Mouse (Mus musculus) kidney, adult 8-10 months (tissue): ENCODE data around the gene Fam71e1.

Experiments used
- DNase-seq, 2 experiments: peaks; one replicate each; pipeline ENCODE4 v3.0.0; 2022

Fam71e1 gene

DNA sequence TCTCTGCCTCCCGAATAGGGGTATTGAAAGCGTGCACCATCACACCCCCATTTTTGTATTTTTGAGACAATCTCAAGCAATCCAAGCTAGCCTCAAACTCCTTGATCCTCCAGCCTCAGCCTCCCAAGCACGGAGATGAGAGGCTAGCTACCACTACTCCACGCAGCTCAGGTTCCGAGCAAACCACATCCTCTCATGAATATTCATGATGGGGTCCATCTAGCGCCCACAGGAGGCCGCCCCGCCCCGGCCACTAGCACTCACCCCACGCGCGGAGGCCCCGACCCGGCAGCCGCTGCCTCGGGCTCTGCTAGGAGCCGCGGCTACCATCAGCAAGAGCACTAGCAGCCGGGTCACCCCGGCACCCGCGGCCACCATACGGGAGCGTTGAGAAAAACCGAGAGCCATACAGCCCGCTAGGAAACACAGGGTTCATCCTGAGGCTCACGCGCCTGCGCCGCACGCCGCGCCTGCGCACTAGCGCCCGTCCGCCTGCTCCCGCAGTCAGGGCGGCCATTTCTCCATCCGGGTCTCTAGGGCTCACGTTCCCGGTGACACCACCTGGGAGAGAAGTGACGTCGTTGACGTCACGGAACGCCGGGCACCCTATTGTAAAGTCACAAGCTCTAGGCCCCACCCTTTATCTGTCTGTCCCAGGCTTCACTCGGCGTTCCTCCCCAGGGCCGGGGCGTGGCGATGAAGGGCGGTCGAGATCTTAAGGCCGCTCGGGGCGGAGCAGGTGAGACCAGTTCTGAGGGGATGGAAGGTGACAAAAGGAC lies at the start of gene Fam71e1, which contains the start of gene Emc10:
Gene Fam71e1, plus strand, starts transcription at position 590 of the 779 bp plus-strand sequence.
Gene Emc10, minus strand, starts transcription at position 538 of the 779 bp plus-strand sequence.
- peak; percentile 98 for DNase-seq

DNA sequence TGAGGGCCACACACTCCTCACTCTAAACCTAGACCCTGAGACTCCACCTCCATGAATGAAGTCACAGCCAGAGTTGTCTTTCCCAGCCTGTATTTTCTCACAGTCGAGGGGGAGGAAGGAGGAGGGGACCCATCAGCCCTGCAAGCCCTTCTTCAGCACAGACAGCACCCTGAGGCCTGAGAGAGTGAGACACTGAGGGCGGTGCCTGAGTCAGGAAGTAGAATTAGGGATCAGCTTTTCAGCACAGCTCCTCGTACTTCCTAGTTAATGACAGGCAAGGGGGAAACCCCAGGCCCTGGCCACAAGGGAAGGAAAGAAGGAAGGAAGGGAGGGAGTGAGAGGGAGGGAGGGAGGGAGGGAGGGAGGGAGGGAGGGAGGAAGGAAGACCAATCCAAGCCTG lies 43.1 kb upstream of the Fam71e1 start:
- DNase-seq = no peak

DNA sequence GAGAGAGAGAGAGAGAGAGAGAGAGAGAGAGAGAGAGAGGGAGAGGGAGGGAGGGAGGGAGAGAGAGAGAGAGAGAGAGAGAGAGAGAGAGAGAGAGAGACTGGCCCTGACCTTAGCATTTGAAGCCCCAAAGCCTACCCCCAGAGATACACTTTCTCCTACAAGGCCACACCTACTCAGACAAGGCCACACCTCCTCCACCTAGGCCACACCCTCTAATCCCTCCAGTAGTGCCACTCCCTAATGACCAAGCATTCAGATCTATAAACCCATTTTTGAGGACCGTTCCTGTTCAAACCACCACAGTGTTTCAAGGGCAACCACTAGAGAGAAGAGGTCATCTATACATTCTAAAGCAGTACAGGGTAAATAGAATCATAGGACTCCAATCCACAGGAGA lies 40.1 kb upstream of the Fam71e1 start:
- DNase-seq = no peak

DNA sequence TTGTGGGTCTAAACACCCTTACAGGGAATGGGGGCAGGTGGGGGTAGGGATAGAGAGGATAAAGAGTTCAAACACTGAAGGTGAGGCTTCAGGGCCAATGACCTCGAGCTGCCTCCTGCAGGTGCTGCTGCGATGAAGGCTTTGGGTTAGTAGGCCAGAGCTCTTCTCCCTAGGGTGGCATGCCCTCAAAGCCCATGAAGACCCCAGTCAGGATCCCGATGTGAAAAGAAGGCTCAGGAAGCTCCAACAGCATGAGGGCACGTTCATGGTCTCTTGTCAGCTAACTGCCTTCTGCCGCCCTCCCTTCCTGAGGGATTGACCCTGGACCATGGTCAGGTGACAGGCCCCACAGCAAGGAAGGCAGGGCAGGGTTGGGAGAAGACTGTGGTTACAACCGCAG lies 36.3 kb upstream of the Fam71e1 start:
- DNase-seq = no peak

DNA sequence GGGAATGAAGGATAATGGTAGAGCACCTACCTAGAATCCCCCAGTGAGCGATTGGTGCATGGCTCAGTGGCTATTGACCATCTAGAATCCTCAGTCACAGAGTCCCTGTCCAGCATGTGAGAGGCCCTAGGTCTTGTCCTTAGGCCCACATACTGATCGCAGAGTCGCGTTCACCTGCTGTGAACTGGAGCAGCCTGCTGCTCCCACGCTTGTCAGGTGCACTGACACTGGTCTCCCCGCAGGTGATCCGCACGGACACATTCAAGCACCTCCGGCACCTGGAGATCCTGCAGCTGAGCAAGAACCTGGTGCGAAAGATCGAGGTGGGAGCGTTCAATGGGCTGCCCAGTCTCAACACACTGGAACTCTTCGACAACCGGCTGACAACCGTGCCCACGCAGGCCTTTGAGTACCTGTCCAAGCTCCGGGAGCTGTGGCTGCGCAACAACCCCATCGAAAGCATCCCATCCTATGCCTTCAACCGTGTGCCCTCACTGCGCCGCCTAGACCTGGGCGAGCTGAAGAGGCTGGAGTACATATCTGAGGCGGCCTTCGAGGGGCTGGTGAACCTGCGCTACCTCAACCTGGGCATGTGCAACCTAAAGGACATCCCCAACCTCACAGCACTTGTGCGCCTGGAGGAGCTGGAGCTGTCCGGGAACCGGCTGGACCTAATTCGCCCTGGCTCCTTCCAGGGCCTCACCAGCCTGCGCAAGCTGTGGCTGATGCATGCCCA lies 35.4 kb upstream of the Fam71e1 start:
- no peak for DNase-seq

GRCm38 (mm10) chr7:44461503-44462217 lies 34.7 kb upstream of the Fam71e1 start:
- no peak for DNase-seq

DNA sequence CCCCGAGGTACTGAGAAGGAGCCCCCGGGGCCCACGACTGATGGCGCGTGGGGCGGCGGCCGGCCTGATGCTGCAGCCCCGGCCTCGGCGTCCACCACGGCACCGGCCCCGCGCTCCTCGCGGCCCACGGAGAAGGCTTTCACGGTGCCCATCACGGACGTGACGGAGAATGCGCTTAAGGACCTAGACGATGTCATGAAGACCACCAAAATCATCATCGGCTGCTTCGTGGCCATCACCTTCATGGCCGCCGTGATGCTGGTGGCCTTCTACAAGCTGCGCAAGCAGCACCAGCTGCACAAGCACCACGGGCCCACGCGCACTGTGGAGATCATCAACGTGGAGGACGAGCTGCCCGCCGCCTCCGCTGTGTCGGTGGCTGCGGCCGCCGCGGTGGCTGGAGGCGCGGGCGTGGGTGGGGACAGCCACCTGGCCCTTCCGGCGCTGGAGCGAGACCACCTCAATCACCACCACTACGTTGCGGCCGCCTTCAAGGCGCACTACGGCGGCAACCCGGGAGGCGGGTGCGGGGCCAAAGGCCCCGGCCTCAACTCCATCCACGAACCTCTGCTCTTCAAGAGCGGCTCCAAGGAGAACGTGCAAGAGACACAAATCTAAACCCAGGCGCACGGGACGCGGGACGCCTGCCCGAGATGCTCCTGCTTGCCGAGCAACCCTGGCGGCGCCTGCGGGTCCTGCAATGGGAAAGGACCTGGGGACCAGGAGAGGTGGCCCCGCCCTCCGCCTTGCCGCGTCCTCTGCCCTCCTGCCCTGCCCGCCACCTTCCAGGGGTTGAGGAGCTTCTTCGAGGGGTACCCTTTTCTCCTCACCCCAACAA lies 33.9 kb upstream of the Fam71e1 start:
- peak in 1 of 2 experiments; percentile 42 for DNase-seq

DNA sequence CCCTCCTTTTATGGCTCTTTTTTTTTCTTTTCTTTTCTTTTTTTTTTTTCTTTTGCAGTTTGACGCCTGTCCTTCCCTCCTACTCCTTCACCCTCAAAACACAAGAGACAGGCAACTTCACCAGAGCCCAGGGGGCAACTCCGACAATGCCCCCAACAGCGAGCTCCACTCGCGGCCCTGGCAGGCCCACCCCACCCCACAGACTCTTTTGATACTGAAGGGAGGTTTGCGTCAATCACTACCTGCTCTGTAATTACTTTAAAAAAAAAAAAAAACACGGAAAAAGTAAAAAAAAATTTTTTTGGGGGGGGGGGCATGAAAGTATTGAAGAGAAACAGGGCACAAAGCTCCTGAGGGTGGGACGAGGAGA lies 33.3 kb upstream of the Fam71e1 start:
- DNase-seq = no peak

DNA sequence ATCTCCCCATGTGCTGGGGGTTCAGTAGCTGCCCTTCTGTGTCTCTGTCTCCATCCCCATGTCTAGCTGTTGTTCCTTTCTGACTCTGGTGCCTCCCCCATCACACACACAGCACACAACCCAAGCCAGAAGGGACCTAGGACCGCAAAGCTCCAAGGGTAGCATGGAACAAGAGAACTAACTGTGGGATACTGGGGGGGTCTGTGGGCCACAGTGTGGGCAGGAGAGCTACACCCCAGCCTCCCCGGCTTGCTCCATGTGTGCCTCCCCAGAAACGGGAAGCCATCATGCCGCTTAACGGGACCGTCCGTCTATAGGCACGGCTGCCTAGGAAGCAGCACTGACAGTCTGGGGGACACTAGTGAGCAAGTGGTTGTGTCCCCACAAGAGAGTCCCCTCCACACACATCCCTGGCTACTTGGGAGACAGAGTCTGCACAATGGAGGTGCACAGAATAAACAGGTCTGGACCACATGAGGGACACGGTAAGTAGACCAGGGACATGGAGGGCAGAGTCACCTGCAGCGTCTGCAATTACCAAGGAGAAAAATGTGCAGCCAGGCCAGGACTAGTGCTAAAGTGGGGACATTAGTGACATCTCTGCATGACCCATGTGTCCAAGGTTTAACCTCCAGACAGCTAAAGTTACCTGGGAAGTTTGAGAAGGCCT lies 32.7 kb upstream of the Fam71e1 start:
- DNase-seq = no peak

DNA sequence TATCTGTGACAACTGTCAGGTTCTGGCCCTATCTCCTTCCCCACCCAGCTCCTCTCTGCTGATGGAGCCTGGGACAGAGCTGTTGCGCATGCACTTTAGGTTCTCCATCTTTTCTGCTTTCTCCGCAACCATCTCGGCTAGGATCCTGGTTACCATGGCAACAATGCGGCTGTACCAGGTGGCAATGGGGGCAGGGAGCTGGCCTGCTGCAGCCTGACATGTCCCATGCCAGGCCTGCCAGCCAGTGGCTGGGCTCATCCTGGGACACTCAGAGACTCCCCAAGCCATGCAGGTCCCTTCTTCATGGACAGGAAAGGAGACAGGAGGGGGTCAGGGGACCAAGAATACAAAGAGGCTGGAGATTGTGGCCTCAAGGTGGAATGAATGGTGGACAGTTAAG lies 31.9 kb upstream of the Fam71e1 start:
- no peak for DNase-seq

GRCm38 (mm10) chr7:44465111-44465510 lies 31.3 kb upstream of the Fam71e1 start, which contains the start of gene Aspdh:
Gene Aspdh (plus strand): TSS chr7:44465391.
- DNase-seq = peak; percentile 77 to 83

DNA sequence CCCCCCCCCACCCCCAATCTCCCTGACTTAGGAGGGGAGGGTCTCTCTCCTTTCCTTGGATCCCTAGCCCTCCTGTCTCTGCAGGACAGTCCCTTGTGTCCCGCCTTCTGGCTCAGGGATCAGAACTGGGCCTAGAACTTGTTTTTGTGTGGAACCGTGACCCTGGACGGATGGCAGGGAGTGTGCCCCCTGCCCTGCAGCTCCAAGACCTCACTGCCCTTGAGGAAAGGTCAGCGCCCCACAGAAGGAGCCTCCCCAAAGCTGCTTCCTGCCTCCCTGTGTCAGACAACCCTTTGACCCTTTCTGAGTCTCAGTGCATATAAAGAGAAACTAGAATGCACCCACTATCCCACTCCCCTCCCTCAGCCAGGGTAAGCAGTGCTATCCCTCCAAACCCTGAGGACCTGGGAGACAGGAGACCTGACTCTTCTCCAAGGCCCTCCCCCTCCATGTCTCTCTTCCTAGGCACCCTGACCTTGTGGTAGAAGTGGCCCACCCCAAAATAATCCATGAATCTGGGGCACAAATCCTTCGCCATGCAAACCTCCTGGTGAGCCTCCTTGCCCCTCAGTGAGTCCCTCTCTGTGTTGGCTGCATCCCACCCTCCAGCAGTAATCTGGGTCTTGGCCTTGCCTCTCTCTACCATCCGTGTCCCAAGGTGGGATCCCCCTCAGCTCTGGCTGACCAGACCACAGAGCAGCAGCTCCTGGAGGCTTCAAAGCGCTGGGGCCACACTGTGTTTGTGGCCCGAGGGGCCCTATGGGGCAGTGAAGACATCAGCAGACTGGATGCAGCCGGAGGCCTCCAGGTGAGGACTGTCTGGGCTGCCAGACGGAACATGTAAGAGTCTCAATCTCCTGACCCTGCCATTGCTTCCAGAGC lies 30.1 kb upstream of the Fam71e1 start:
- no peak for DNase-seq

DNA sequence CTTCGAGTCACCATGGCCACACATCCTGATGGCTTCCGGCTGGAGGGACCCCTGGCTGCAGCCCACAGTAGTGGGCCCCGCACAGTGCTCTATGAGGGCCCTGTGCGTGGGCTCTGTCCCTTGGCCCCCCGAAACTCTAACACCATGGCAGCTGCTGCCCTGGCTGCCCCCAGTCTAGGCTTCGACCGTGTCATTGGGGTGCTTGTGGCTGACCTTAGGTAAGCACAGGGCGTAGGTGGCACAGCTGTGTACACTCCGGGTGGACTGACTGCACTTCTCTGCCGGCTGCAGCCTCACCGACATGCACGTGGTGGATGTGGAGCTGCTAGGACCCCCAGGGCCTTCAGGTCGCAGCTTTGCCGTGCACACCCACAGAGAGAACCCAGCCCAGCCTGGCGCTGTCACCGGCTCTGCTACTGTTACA lies 29.5 kb upstream of the Fam71e1 start:
- DNase-seq = no peak

DNA sequence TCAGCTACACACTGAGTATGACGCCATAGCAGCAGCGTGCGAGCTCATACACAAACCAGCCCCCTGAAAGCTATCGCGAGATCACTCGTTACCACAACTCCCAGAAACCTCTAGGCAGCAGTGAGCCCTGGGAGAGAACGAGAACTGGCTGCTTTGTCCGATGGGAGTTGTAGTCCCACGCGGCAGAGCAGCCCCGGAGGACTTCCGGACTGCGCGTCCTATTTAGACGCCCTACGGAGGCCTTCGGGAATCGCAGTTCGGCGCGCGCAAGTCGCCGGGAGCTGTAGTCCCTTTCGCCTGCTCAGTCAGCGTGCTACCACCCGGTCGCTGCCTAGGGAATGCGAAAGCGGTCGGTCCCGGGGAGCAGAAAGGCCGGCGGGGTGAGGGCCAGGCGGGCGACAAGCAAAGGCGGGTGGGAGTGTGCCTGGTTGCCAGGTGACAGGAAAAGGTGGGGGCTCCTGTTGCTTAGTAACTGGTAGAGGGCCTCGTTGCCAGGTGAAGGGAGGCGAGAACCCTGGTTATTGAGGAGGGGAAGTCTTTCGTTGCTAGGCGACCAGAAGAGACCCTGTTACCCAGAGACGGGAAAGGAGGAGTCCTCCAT lies 28.5 kb upstream of the Fam71e1 start, which contains the start of gene Josd2:
Gene Josd2, plus strand, starts transcription at position 170 of the 601 bp plus-strand sequence.
- peak; percentile 96 to 98 for DNase-seq

- no peak for DNase-seq
Observed at GRCm38 (mm10) chr7:44468644-44469285, 27.6 kb upstream of the Fam71e1 start.

GRCm38 (mm10) chr7:44469677-44470675 lies 26.4 kb upstream of the Fam71e1 start:
- no peak for DNase-seq

DNA sequence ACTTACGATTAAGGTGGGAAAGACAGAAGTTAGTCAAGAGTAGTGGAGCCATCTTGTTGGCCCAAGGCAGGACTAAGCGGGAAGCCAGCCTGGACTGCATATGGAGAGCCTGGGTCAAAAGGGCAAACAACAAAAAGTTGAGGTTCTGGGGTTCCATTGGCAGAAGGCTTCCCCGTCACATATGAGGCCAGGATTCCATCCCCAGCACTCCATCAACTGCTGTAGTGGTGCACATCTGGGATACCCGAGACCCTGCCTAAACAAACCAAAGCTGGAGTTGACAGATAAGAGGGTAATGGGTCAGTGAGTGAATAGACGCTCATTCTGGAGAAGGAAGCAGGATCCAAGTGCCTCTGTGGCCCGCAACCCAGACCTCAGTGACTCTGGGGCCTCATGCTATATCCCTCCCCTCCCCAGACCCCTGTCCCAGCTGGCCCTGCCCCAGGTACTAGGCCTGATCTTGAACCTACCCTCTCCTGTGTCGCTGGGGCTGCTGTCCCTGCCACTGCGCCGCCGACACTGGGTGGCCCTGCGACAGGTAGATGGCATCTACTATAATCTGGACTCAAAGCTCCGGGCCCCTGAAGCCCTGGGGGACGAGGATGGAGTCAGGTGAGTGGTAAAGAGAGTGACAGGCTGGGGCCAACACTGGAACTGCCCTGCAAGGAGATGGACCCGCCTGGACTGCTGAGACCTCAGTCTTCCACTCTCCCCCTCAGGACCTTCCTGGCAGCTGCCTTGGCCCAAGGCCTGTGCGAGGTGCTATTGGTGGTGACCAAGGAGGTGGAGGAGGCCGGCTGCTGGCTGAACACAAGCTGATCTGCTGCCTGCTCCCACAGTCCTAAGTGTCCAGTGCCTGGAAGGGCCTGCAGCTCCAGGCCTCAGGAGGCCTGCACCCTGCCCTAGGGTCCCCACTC lies 25.4 kb upstream of the Fam71e1 start:
- DNase-seq = no peak
